In the genomic region with DNA sequence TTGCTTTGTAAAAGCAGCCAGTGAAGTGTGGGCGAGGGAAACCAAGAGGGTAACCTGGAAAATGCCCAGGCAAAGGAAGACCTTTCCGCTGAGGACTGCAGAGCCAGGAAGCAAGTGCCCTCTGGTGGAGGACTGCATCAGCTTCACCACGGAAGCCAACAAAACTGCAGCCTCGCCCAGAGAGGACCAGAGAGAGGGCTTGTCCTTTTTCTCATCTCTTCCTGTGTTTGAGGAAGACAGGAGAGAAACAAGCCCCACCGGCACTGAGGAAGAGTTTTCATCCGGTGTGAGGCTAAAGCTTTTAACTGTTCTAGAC, we compare ENCODE assay signal across 8 mouse cellular contexts. TPM values are rescaled to one million over a fixed set of nuclear protein-coding genes. Genes with fewer than 3 reads are reported as not detected.
DNase-seq lines count a peak whose midpoint lies in the region; ATAC-seq and TF ChIP-seq lines count a peak whose summit lies in the region.

No protein-coding gene starts in this region.

- no peaks in the 10 kb centered on the region for H3K36me3 ChIP-seq in ES-E14 (ENCODE audit: control insufficient read depth, insufficient read depth, low read length, poor library complexity, severe bottlenecking)
- no peaks in the 10 kb centered on the region for H3K36me3 ChIP-seq in hindbrain, embryonic 11.5 days (ENCODE audit: control insufficient read depth, insufficient read depth, low read length)
- H3K36me3 ChIP-seq in midbrain, postnatal 0 days (ENCODE audit: insufficient read depth, low read length): no peaks in the 10 kb centered on the region

- intact Hi-C loops in gastrocnemius, adult 2 months (cut with DNase I): no loop called here

- H3K9me3 ChIP-seq in ES-E14 (ENCODE audit: control insufficient read depth, insufficient read depth, low read depth, low read length): no peaks in the 10 kb centered on the region
- no peaks in the 10 kb centered on the region for H3K9me3 ChIP-seq in hindbrain, embryonic 11.5 days (ENCODE audit: control insufficient read depth, low read length)
- H3K9me3 ChIP-seq in midbrain, postnatal 0 days (ENCODE audit: low read length): no peaks in the 10 kb centered on the region

- peak; percentile 81 for ATAC-seq in common myeloid progenitor, adult 5-6 weeks (replicated peaks; ENCODE audit: low read depth, poor library complexity, severe bottlenecking)
- 0 out of 2 replicates have a peak, but pooled peaks have one; percentile 30 for ATAC-seq in hindbrain, embryonic 11.5 days (ENCODE audit: low FRiP score)
- ATAC-seq in midbrain, postnatal 0 days (ENCODE audit: low FRiP score): 0 out of 2 replicates have a peak, but pooled peaks have one; percentile 49

- no peaks in the 10 kb centered on the region for H3K27me3 ChIP-seq in hindbrain, embryonic 11.5 days (ENCODE audit: control insufficient read depth, insufficient read depth, low read length)
- no peaks in the 10 kb centered on the region for H3K27me3 ChIP-seq in midbrain, postnatal 0 days (ENCODE audit: insufficient read depth, low read length)

- H3K27ac ChIP-seq in gastrocnemius, adult 2 months: no peak overlapping the region
- no peak overlapping the region for H3K27ac ChIP-seq in ES-E14 (ENCODE audit: insufficient read depth, low read depth, low read length, poor library complexity, severe bottlenecking)
- H3K27ac ChIP-seq in hindbrain, embryonic 11.5 days (ENCODE audit: low read depth, low read length): no peak overlapping the region
- no peak overlapping the region for H3K27ac ChIP-seq in midbrain, postnatal 0 days (ENCODE audit: low read depth, low read length)

- H3K4me1 ChIP-seq in ES-E14 (ENCODE audit: control insufficient read depth in 2 of 2, insufficient read depth in 2 of 2, low read length in 2 of 2, poor library complexity in 1 of 2): no peaks in the 10 kb centered on the region
- H3K4me1 ChIP-seq in hindbrain, embryonic 11.5 days (replicated peaks; ENCODE audit: control insufficient read depth, insufficient read depth, low read length): no peaks in the 10 kb centered on the region
- H3K4me1 ChIP-seq in midbrain, postnatal 0 days (ENCODE audit: insufficient read depth, low read length): no peaks in the 10 kb centered on the region

- TF ChIP-seq CTCF in gastrocnemius, adult 2 months (IDR thresholded peaks at IDR 0.05): peak; percentile 56
- TF ChIP-seq CTCF in midbrain, postnatal 0 days (IDR thresholded peaks at IDR 0.05): peak; percentile 97

- DNase-seq in gastrocnemius, adult 2 months: no peak
- DNase-seq in gastrocnemius, adult 18-20 months (ENCODE audit: low spot score): no peak
- peak; percentile 25 for DNase-seq in ES-E14 (ENCODE audit: low read depth, low spot score)
- DNase-seq in hindbrain, embryonic 11.5 days (ENCODE audit: low spot score): peak; percentile 67
- peak; percentile 46 to 54 for DNase-seq in left cerebral cortex, adult 18-20 months (ENCODE audit: low spot score in 2 of 2)
- DNase-seq in midbrain, postnatal 0 days (ENCODE audit: low spot score): peak; percentile 87
- no peak for DNase-seq in spleen, adult 18-20 months

- no peak overlapping the region for H3K9ac ChIP-seq in ES-E14 (ENCODE audit: insufficient read depth, low read depth, low read length, poor library complexity, severe bottlenecking)
- no peak overlapping the region for H3K9ac ChIP-seq in hindbrain, embryonic 11.5 days (ENCODE audit: low read depth, low read length)
- H3K9ac ChIP-seq in midbrain, postnatal 0 days (replicated peaks; ENCODE audit: low read length, poor library complexity, severe bottlenecking): no peak overlapping the region

- H3K4me3 ChIP-seq in gastrocnemius, adult 2 months: no peak overlapping the region
- no peak overlapping the region for H3K4me3 ChIP-seq in ES-E14 (ENCODE audit: insufficient read depth in 1 of 2, low read depth in 1 of 2, low read length in 2 of 2, poor library complexity in 1 of 2, severe bottlenecking in 1 of 2)
- H3K4me3 ChIP-seq in hindbrain, embryonic 11.5 days (ENCODE audit: low read depth, low read length): no peak overlapping the region
- H3K4me3 ChIP-seq in midbrain, postnatal 0 days (ENCODE audit: low read depth, low read length): no peak overlapping the region

- 26% methylated on average over 6 of the region's 6 CpGs for WGBS in hindbrain, embryonic 11.5 days
- WGBS in midbrain, postnatal 0 days: 21% methylated on average over 6 of the region's 6 CpGs

- in situ Hi-C loops in ES-E14 (cut with MboI; ENCODE audit: low sequenced_read_pairs in 2 of 2, unreplicated experiment in 2 of 2): loop anchor here in 1 of 2 experiments (10.0 kb wide), 1 partner anchor 783 kb away; no protein-coding TSS in a partner anchor

- H3K4me2 ChIP-seq in hindbrain, embryonic 11.5 days (replicated peaks; ENCODE audit: low read depth, low read length): no peak overlapping the region
- no peak overlapping the region for H3K4me2 ChIP-seq in midbrain, postnatal 0 days (ENCODE audit: low read depth, low read length, poor library complexity, severe bottlenecking)

TF ChIP-seq in ES-E14, 5 proteins besides CTCF, POLR2A, EP300 and RAD21:
- TF ChIP-seq ZNF384 (IDR thresholded peaks at IDR 0.05; ENCODE audit: low read depth, low read length): no peak
- TF ChIP-seq MAFK (IDR thresholded peaks at IDR 0.05; ENCODE audit: insufficient read depth, low read depth, low read length): no peak
- peak; percentile 69; the same call in 1 of the 2 replicates for TF ChIP-seq ZC3H11A (IDR thresholded peaks at IDR 0.05; ENCODE audit: borderline replicate concordance, low read depth, low read length)
- no peak for TF ChIP-seq HCFC1 (IDR thresholded peaks at IDR 0.05; ENCODE audit: borderline replicate concordance, insufficient read depth, low read length)

RNA-seq across cellular contexts. Expression of a gene that starts 47.3 kb away (rescaled TPM):
- 1 to 10 TPM; 5.7 to 6.9 TPM for total RNA-seq in gastrocnemius, adult 2 months (2021)
- 1 to 10 TPM; 5.9 to 7.2 TPM for total RNA-seq in gastrocnemius, adult 18-20 months (2021)
- total RNA-seq in ES-E14 (2012; rRNA removed): 22.7 and 27.7 TPM in 2 replicates
- total RNA-seq in common myeloid progenitor, adult 5-6 weeks (2017): 19.9 and 20.7 TPM in 2 replicates
- 13.5 and 16.2 TPM in 2 replicates for polyA plus RNA-seq in hindbrain, embryonic 11.5 days (2014; fragmentation: Nextera tagmentation; extraction: Ambion mirVana)
- 10 to 100 TPM; 11.7 to 13.4 TPM for total RNA-seq in left cerebral cortex, adult 18-20 months (2021)
- 5.0 and 7.7 TPM in 2 replicates for total RNA-seq in midbrain, postnatal 0 days (2014; rRNA removed)
- polyA plus RNA-seq in midbrain, postnatal 0 days (2015; fragmentation: Nextera tagmentation; extraction: Ambion mirVana): 2.8 and 3.8 TPM in 2 replicates

Comparison
In these comparisons a context has a peak if more than half of its experiments do, and no peak if none do; other contexts are left out.
1. DNase-seq: peak in ES-E14 (single experiment), hindbrain, embryonic 11.5 days (single experiment), left cerebral cortex, adult 18-20 months (2 of 2) and midbrain, postnatal 0 days (single experiment); none in gastrocnemius, adult 2 months (single experiment), gastrocnemius, adult 18-20 months (single experiment) and spleen, adult 18-20 months (0 of 2).
2. ATAC-seq: peak in every context shown above with its lines; median percentile 81 in common myeloid progenitor, adult 5-6 weeks; 49 in midbrain, postnatal 0 days; 30 in hindbrain, embryonic 11.5 days.